ENCODE assay signal across 46 mouse cellular contexts in the genomic region with DNA sequence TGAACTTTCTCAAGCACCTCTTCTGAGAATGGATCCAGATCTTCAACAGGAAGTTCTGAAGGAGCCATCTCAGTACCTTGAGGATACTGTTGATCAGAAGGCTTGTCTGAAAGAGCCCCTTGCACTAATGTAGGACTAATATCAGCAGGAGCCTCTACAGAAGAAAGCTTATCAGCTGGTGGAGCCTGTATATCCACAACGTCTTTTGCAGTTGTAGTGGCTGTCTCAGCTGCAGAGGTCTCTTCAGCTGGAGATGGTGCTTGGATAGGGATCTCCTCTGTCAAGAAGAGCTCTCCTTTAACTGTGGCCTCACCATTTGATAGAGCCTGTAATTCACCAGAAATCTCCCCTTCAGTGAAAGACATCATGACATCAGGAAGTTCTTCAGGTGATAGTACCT. TPM values are rescaled to one million over a fixed set of nuclear protein-coding genes. Genes with fewer than 3 reads are reported as not detected.
"Had no signal": no experiment of that assay in that cellular context is flagged by ENCODE, and none has a peak within 500 bp of the region (broad histone marks: within the 10 kb centered on the region; RNA-seq: fewer than 3 reads in every experiment).

No protein-coding gene starts in this region.

- H3K27me3 ChIP-seq: limb, embryonic 12.5 days; limb, embryonic 13.5 days; limb, embryonic 15.5 days; liver, embryonic 12.5 days; liver, embryonic 13.5 days; liver, embryonic 15.5 days; lung, embryonic 15.5 days; megakaryocyte, embryonic 14.5 days; midbrain, embryonic 12.5 days; midbrain, embryonic 13.5 days; midbrain, embryonic 15.5 days had no signal

- H3K9ac ChIP-seq: limb, embryonic 12.5 days; limb, embryonic 13.5 days; limb, embryonic 15.5 days; liver, embryonic 12.5 days; liver, embryonic 13.5 days; liver, embryonic 14.5 days; liver, embryonic 15.5 days; liver, postnatal 0 days; lung, embryonic 14.5 days; lung, embryonic 15.5 days; midbrain, embryonic 12.5 days; midbrain, embryonic 13.5 days; midbrain, embryonic 15.5 days had no signal

- H3K4me1 ChIP-seq: limb, embryonic 10.5 days; limb, embryonic 12.5 days; limb, embryonic 13.5 days; limb, embryonic 15.5 days; liver, embryonic 12.5 days; liver, embryonic 13.5 days; liver, embryonic 15.5 days; lung, embryonic 15.5 days; megakaryocyte, embryonic 14.5 days; midbrain, embryonic 10.5 days; midbrain, embryonic 12.5 days; midbrain, embryonic 13.5 days; midbrain, embryonic 15.5 days had no signal

- H3K27ac ChIP-seq: left cerebral cortex, adult 2 months; limb, embryonic 10.5 days; limb, embryonic 12.5 days; limb, embryonic 13.5 days; limb, embryonic 15.5 days; liver, embryonic 12.5 days; liver, embryonic 13.5 days; liver, embryonic 14.5 days; liver, embryonic 15.5 days; lung, embryonic 15.5 days; macrophage; midbrain, embryonic 10.5 days; midbrain, embryonic 12.5 days; midbrain, embryonic 13.5 days; midbrain, embryonic 15.5 days had no signal

- H3K36me3 ChIP-seq: limb, embryonic 10.5 days; limb, embryonic 12.5 days; limb, embryonic 13.5 days; limb, embryonic 15.5 days; liver, embryonic 12.5 days; liver, embryonic 13.5 days; liver, embryonic 15.5 days; lung, embryonic 15.5 days; midbrain, embryonic 10.5 days; midbrain, embryonic 12.5 days; midbrain, embryonic 13.5 days; midbrain, embryonic 15.5 days had no signal

- DNase-seq: left cerebral cortex, postnatal 4 days; liver; liver, embryonic 13.5 days; liver, postnatal 0 days; lung, adult 18-20 months; lung, adult 2 months; lung, embryonic 14.5 days; lung, postnatal 10 days; lung, postnatal 14 days; lung, postnatal 36 days; lung, postnatal 4 days; midbrain, embryonic 14.5 days had no signal

- H3K4me3 ChIP-seq: left cerebral cortex, adult 2 months; limb, embryonic 10.5 days; limb, embryonic 12.5 days; limb, embryonic 13.5 days; limb, embryonic 15.5 days; liver, embryonic 12.5 days; liver, embryonic 13.5 days; liver, embryonic 15.5 days; lung, embryonic 15.5 days; megakaryocyte, embryonic 14.5 days; midbrain, embryonic 10.5 days; midbrain, embryonic 12.5 days; midbrain, embryonic 13.5 days; midbrain, embryonic 15.5 days; myocyte had no signal

- H3K9me3 ChIP-seq: limb, embryonic 10.5 days; limb, embryonic 12.5 days; limb, embryonic 13.5 days; limb, embryonic 15.5 days; liver, embryonic 12.5 days; liver, embryonic 13.5 days; liver, embryonic 15.5 days; lung, embryonic 15.5 days; megakaryocyte, embryonic 14.5 days; midbrain, embryonic 12.5 days; midbrain, embryonic 13.5 days; midbrain, embryonic 15.5 days had no signal

RNA-seq across cellular contexts. Expression of a gene that starts 0.9 kb away (rescaled TPM):
- total RNA-seq: left cerebral cortex, adult 2 months; left cerebral cortex, adult 8-10 months; left cerebral cortex, postnatal 10 days; left cerebral cortex, postnatal 14 days; left cerebral cortex, postnatal 25 days; left cerebral cortex, postnatal 36 days; left cerebral cortex, postnatal 4 days; liver, adult 2 months; megakaryocyte, adult 5-6 weeks; megakaryocyte-erythroid progenitor cell, adult 5-6 weeks; midbrain, postnatal 0 days; monocyte, adult 5-6 weeks had no signal
- polyA plus RNA-seq: limb, embryonic 10.5 days; limb, embryonic 11.5 days; limb, embryonic 12.5 days; limb, embryonic 13.5 days; limb, embryonic 14.5 days; limb, embryonic 15.5 days; liver, adult 2 months; liver, embryonic 11.5 days; liver, embryonic 12.5 days; liver, embryonic 13.5 days; liver, embryonic 14.5 days; liver, embryonic 15.5 days; liver, embryonic 16.5 days; liver, postnatal 0 days; lung, adult 2 months; lung, embryonic 14.5 days; lung, embryonic 15.5 days; lung, embryonic 16.5 days; lung, postnatal 0 days; macrophage; midbrain, embryonic 10.5 days; midbrain, embryonic 11.5 days; midbrain, embryonic 12.5 days; midbrain, embryonic 13.5 days; midbrain, embryonic 14.5 days; midbrain, embryonic 15.5 days; midbrain, embryonic 16.5 days; midbrain, postnatal 0 days; myocyte had no signal
